Mouse (Mus musculus) right cerebral cortex, adult 2 months (tissue): ENCODE results near the gene Otop2.

Experiments
- DNase-seq, 2 experiments: peaks; one replicate each; pipeline ENCODE4 v3.0.0; 2021 to 2022; ENCODE audit warnings: low spot score in 2 of 2

The Otop2 gene

DNA sequence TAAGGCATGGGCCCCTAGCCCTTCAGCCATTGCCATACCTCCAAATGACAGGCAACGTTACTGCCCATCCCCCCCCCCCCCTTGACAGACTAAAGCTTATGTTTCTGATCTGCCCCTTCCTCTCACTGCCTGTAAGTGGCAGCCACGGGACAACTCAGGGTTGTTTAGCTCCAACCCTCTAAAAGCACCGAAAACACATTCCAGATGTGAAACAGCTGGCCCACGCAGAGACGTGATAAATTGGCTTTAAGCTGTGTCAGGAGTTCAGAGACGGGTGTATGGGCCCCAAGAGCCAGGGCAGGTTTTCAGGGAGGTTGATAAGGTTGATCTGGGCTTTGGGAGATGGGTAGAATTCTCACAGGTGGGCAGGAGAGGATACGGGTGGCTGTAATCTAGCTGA lies 38.6 kb downstream of the Otop2 start:
- no peak for DNase-seq

DNA sequence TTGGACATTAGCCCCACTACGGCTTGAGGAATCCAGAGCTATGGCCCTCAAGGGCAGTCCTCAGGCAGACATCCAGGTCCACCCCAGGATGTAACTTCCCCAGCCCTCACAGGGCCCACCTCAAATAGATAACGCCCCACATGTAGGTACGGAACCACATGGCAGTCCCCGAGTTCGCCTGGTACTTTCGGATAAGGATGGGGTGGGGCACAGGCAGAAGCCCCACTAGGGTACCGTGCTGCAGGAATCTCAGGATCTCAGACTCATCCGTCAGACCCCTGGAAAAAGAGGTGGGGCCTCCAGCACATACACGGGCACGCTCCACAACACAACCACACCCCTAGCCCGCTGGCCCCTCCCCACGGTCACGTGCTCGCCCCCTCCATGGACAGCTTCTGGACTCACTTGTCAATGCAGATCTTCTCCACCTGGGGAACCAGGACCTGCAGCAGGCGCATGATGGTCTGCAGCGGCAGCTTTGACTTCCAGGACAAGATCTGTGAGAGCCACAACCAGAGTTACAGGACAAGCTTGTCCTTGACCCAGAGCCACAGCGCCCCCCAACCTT lies 41.8 kb downstream of the Otop2 start:
- DNase-seq: no peak

DNA sequence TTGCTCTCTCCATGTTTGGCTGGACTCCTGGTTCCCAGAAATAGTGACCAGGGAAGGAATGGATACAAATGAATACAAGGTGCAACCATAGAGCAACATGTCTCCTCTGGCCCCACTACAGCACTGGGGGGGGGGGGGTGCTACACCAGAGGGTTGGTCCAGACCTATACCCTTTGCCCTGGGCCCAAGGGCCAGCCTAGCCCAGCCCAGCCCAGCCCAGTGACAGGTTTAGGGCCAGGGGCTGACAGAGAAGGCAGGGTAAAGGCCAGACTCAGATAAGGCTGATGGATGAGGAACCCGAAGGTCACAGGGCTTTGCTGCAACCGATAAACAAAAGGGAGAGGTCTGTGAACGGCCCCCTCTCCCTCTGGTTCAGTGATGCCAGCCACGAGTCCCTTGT lies 43.0 kb downstream of the Otop2 start:
- DNase-seq: no peak

DNA sequence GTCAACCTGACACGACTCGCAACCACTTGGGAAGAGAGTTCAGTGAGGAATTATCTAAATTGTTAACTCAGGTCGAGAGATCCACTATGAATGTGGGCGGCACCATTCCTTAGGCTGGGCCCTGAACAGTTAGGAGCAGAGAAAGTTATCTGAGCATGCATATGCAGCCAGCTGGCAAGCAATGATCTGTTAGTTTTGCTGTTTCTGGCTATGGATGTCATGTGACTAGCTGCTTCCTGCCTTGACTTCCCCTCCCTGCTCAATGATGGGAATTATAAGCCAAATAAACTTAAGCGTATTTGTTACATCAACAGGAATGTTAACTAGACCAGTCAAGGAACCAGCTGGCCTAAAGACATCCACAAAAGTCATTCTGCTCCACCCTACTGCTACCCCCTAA lies 46.4 kb downstream of the Otop2 start:
- DNase-seq: no peak

DNA sequence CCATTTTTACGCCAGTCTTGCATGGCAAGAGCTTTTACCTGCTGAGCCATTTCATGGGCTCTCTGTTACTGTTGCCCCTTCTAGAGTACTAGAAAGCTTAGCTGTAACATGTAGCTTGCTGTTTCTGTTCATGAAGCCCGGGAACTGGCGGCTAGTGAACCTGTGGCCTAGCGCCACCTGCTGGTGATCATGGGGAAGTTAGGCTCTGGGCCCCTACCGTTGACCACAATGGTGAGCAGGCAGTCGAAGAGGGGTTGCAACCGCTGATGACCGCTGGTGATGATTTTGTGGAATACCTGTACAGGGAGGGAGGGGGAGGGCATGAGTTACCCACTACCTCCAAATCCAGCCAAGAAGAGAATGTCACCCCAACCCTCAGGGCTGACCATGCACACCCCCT lies 47.2 kb downstream of the Otop2 start:
- peak; percentile 57 to 62 for DNase-seq

- peak; percentile 80 for DNase-seq
These were observed 51.5 kb downstream of the Otop2 start for GRCm38 (mm10) chr11:115358468-115358867.

GRCm38 (mm10) chr11:115359293-115359692 lies 52.3 kb downstream of the Otop2 start:
- DNase-seq: no peak

- DNase-seq: no peak
These were observed 52.8 kb downstream of the Otop2 start for GRCm38 (mm10) chr11:115359726-115360125.

GRCm38 (mm10) chr11:115364136-115364535 lies 57.2 kb downstream of the Otop2 start:
- DNase-seq: no peak

DNA sequence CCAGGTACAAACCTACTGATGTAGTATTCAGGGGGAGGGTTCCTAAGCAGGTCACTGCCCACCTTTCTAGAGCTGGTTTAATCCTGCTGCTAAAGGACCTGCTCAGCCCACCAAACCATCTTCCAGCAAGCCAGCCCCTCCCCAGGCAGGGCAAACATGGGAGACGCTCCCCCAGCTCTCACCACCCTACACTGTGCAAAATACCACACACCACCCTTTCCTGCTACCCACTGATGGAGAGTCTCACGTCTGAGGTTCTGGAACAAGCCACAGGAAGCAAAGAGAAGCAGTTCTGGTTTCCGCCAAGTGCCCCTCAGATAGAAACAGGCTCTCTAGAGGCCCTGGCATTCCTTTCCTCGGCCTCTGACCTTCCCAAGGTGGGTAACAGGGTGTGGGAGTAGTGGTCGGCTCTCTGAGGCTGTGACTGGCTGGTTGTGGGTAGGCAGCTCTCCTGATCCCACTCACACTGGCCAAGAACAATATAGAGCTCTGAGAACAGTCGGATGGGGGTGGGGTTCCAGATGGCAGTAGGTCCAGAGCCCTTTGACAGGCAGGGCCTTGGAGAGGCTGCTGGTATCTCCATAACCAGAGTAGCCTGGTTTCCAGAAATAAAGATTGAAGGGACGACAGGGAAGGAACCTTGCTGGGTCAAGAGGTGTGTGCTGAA lies 59.2 kb downstream of the Otop2 start:
- no peak for DNase-seq

- peak; percentile 63 to 70 for DNase-seq
These were observed 59.9 kb downstream of the Otop2 start for GRCm38 (mm10) chr11:115366706-115367394.

DNA sequence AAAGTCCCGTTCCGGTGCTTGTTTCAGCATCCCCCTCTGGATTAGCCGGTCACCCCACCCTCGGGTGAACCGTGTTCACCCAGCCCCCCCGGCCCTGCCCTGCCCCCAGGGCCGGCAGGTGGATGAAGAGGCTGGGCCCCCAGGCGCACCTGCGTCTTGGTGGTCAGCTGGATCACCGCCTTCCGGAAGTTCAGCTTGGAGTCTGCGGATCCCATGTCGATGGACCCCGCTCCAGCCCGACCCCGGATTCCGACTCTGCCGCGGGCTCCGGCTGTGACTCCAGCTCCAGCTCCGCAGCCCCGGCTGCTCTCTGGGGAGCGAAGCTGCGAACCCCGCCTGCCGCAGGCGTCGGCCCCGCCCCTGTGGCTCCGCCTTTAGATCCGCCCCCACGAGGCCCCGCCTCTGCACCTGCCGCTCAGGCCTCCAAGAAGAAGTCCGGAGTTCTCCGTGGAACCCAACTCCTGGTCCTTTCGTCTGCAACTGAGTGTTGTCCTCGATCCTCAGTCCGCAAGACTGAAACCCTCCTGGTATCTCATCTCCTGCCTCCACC lies 60.5 kb downstream of the Otop2 start, which contains the start of gene Hid1:
TSS of gene Hid1 (minus strand) at position 362 of the 550 bp plus-strand sequence.
- peak; percentile 84 to 87 for DNase-seq

DNA sequence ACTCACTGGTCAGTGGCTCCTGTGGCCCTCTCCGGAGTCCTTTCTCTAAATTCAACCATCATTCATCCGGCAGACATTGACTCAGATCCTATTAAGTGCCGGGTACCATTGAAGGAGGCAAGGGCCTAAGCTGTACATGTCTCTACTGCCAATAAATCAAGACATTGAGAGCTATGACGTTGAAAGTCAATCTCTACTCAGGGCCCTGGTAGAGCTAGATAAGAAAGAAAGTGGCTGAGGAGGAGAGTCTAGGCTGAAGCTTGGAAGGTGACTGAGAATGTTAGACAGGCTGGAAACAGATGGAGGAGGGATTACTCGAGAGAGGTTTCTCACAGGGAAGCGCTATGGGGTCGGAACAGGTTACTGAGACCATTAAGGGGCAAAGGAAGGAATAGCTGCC lies 63.4 kb downstream of the Otop2 start:
- no peak for DNase-seq

DNA sequence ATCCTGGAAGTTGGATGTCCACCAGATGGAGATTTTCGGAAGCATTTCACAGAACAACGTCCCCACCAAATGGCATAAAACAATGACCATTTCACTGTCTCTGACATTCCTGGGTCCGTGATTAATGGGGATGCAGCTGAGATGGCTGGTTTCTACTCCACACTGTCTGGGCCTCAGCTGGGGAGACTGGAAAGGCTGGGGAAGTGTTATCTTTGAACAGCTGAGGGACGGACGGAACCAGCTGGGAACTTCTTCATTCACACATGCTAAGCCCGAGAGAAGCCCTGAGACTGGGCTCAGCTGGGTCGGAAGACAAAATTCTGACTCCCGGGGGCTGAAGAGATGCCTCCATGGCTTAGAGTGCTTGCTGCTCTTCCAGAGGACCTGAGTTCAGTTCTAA lies 64.4 kb downstream of the Otop2 start:
- no peak for DNase-seq

DNA sequence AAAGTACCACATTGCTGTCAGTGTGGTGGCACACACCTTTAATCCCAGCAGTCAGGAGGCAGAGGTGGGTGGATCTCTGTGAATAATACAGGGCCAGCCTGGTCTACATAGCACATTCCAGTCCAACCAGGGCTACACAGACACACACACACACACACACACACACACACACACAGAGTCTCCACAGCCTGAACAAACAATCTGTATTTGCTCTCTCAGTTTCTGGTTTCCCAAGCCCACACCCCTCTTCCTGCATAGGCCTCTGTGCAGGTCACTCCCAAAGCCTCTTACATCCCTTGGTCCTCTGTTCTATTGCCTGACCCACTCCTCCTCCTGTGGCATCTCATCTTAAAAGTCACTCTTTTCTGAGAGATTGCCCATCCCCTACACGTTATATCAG lies 65.1 kb downstream of the Otop2 start:
- DNase-seq: no peak

DNA sequence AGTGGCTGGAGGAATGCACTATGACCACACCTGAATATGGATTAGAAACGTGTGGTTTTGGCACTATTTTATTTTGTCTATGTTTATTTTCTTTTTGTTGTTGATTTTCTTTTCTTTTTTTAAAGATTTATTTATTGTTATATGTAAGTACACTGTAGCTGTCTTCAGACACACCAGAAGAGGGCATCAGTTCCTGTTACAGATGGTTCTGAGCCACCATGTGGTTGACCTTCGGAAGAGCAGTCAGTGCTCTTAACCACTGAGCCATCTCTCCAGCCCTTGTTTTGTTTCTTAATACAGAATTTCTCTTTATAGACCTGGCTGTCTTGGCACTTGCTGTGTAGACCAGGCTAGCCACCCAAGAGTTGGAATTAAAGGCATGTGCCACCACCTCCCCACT lies 65.8 kb downstream of the Otop2 start:
- no peak for DNase-seq

DNA sequence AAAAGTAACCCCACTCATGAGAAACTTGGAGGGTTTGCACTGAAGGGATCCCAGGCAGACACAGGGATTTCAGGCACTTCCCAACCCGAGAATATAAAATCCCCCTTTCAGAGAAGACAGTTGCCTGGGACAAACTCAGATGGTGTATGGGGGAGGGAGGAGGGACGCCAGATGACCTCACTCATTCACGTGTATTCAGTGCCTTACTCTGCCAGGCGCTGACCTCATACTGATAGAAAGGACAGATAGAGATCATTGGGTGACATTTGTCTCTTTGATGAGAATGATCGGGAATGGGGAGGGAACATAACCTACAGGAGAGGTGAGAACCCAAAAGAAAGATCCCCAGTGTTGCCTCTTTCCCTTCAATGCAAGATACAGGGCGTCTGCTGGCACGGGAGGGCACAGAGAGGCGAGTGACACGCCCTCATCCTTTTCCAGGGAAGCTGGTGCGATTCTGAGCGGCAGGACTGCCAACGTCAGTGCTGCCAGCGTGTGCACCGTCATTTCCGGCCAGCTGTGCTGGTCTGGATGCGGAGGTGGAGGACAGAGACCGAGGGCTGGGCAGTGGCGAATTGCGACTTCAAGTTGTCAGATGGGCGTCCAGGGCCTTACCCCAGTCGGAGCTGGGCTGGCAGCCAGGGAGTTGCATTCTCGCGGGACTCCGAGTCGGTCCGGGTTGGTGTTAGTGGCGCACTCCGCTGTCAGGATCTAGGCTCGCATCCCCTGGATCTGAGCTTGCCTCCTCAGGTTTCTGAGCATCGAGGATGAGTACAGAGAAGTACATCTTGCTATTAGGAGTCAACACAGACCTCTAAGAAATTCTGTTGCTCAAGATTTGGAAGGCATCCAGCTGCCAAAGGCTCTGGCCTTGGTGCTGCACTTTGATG lies 67.1 kb downstream of the Otop2 start:
- peak; percentile 70 to 73 for DNase-seq

- peak; percentile 55 to 56 for DNase-seq
These were observed 67.9 kb downstream of the Otop2 start for GRCm38 (mm10) chr11:115374695-115375425.

DNA sequence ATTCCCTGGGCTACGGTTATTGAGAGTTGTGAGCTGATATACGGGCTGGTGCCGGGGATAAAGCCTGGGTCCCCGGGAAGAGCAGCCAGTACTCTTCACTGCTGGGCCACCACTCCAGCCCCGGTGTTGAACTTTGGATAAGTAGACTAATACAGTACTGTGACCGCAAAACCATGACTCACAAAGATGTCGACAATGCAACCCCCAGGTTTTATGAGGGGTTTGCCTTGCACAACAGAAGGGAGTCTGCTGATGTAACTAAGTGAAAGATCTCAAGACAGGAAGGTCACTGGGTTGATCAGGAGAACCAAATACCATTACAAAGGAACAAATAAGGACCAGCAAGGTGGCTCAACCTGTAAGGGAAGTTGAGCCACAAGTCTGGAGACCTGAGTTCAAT lies 69.8 kb downstream of the Otop2 start:
- no peak for DNase-seq

- no peak for DNase-seq
These were observed 70.3 kb downstream of the Otop2 start for GRCm38 (mm10) chr11:115377254-115377653.

- no peak for DNase-seq
These were observed 70.9 kb downstream of the Otop2 start for GRCm38 (mm10) chr11:115377854-115378253.
